Mouse (Mus musculus): Measurements from ENCODE around the gene Grm1. TPM values are rescaled to one million over a fixed set of nuclear protein-coding genes. Genes with fewer than 3 reads are reported as not detected.

Gene Grm1
- polyA plus RNA-seq, 1 experiment, result not detected

GRCm38 (mm10) chr10:10710837-10711236 lies 371.3 kb downstream of the Grm1 start:
- Histone ChIP-seq H3K4me3 (replicated peaks; ENCODE audit: extremely low read depth, low read depth, low read length) (no peak overlapping the region), H3K4me1 (ENCODE audit: control insufficient read depth, insufficient read depth, low read length) (no peaks in the 10 kb centered on the region)
- WGBS, result 60% methylated on average over 2 of the region's 2 CpGs
- DNase-seq, result no peak
- TF ChIP-seq POLR2A (IDR thresholded peaks at IDR 0.05; ENCODE audit: borderline replicate concordance, extremely low read depth, low read depth, low read length), result no peak
- TF ChIP-seq CTCF (IDR thresholded peaks at IDR 0.05; ENCODE audit: insufficient read depth, low read length), result no peak

GRCm38 (mm10) chr10:10710359-10710758 lies 371.8 kb downstream of the Grm1 start:
- Histone ChIP-seq H3K4me3 (replicated peaks; ENCODE audit: extremely low read depth, low read depth, low read length) (no peak overlapping the region), H3K4me1 (ENCODE audit: control insufficient read depth, insufficient read depth, low read length) (no peaks in the 10 kb centered on the region)
- WGBS, result 92% methylated on average over 2 of the region's 2 CpGs
- TF ChIP-seq POLR2A (IDR thresholded peaks at IDR 0.05; ENCODE audit: borderline replicate concordance, extremely low read depth, low read depth, low read length), result no peak
- TF ChIP-seq CTCF (IDR thresholded peaks at IDR 0.05; ENCODE audit: insufficient read depth, low read length), result no peak
- no peak for DNase-seq

- no peak for TF ChIP-seq POLR2A (IDR thresholded peaks at IDR 0.05; ENCODE audit: borderline replicate concordance, extremely low read depth, low read depth, low read length)
- no peak for TF ChIP-seq CTCF (IDR thresholded peaks at IDR 0.05; ENCODE audit: insufficient read depth, low read length)
- WGBS, result 69% methylated on average over 1 of the region's 1 CpGs
- Histone ChIP-seq H3K4me1 (ENCODE audit: control insufficient read depth, insufficient read depth, low read length) (no peaks in the 10 kb centered on the region), H3K4me3 (replicated peaks; ENCODE audit: extremely low read depth, low read depth, low read length) (no peak overlapping the region)
- no peak for DNase-seq
Observed at GRCm38 (mm10) chr10:10708031-10708430, 374.1 kb downstream of the Grm1 start.

- no peak overlapping the region for H3K4me3 ChIP-seq (replicated peaks; ENCODE audit: extremely low read depth, low read depth, low read length)
- H3K4me1 ChIP-seq (ENCODE audit: control insufficient read depth, insufficient read depth, low read length), result no peaks in the 10 kb centered on the region
- DNase-seq, result no peak
- 74% methylated on average over 1 of the region's 1 CpGs for WGBS
- TF ChIP-seq CTCF (IDR thresholded peaks at IDR 0.05; ENCODE audit: insufficient read depth, low read length), result no peak
- TF ChIP-seq POLR2A (IDR thresholded peaks at IDR 0.05; ENCODE audit: borderline replicate concordance, extremely low read depth, low read depth, low read length), result no peak
Observed at GRCm38 (mm10) chr10:10701326-10701725, 380.8 kb downstream of the Grm1 start.

GRCm38 (mm10) chr10:10700903-10701302 lies 381.3 kb downstream of the Grm1 start:
- no peak for TF ChIP-seq CTCF (IDR thresholded peaks at IDR 0.05; ENCODE audit: insufficient read depth, low read length)
- no peak for TF ChIP-seq POLR2A (IDR thresholded peaks at IDR 0.05; ENCODE audit: borderline replicate concordance, extremely low read depth, low read depth, low read length)
- no peak for DNase-seq
- H3K4me3 ChIP-seq (replicated peaks; ENCODE audit: extremely low read depth, low read depth, low read length), result no peak overlapping the region
- 35% methylated on average over 1 of the region's 1 CpGs for WGBS
- H3K4me1 ChIP-seq (ENCODE audit: control insufficient read depth, insufficient read depth, low read length), result no peaks in the 10 kb centered on the region

- TF ChIP-seq POLR2A (IDR thresholded peaks at IDR 0.05; ENCODE audit: borderline replicate concordance, extremely low read depth, low read depth, low read length) (no peak), CTCF (IDR thresholded peaks at IDR 0.05; ENCODE audit: insufficient read depth, low read length) (no peak)
- 64% methylated on average over 6 of the region's 6 CpGs for WGBS
- Histone ChIP-seq H3K4me1 (ENCODE audit: control insufficient read depth, insufficient read depth, low read length) (no peaks in the 10 kb centered on the region), H3K4me3 (replicated peaks; ENCODE audit: extremely low read depth, low read depth, low read length) (no peak overlapping the region)
- DNase-seq, result no peak
Observed at GRCm38 (mm10) chr10:10697497-10697896, 384.7 kb downstream of the Grm1 start.

GRCm38 (mm10) chr10:10689668-10690223 lies 392.4 kb downstream of the Grm1 start:
- TF ChIP-seq CTCF (IDR thresholded peaks at IDR 0.05; ENCODE audit: insufficient read depth, low read length) (no peak), POLR2A (IDR thresholded peaks at IDR 0.05; ENCODE audit: borderline replicate concordance, extremely low read depth, low read depth, low read length) (no peak)
- 20% methylated on average over 11 of the region's 11 CpGs for WGBS
- DNase-seq, result no peak
- Histone ChIP-seq H3K4me1 (ENCODE audit: control insufficient read depth, insufficient read depth, low read length) (no peaks in the 10 kb centered on the region), H3K4me3 (replicated peaks; ENCODE audit: extremely low read depth, low read depth, low read length) (no peak overlapping the region)

GRCm38 (mm10) chr10:10688907-10689667 lies 393.1 kb downstream of the Grm1 start:
- WGBS, result 2% methylated on average over 35 of the region's 35 CpGs
- H3K4me1 ChIP-seq (ENCODE audit: control insufficient read depth, insufficient read depth, low read length), result no peaks in the 10 kb centered on the region
- H3K4me3 ChIP-seq (replicated peaks; ENCODE audit: extremely low read depth, low read depth, low read length), result no peak overlapping the region
- no peak for TF ChIP-seq POLR2A (IDR thresholded peaks at IDR 0.05; ENCODE audit: borderline replicate concordance, extremely low read depth, low read depth, low read length)
- TF ChIP-seq CTCF (IDR thresholded peaks at IDR 0.05; ENCODE audit: insufficient read depth, low read length), result no peak
- no peak for DNase-seq

GRCm38 (mm10) chr10:10681048-10681447 lies 401.1 kb downstream of the Grm1 start, which contains the start of gene Gm10944:
TSS of gene Gm10944 (plus strand) at chr10:10681348.
- Histone ChIP-seq H3K4me1 (ENCODE audit: control insufficient read depth, insufficient read depth, low read length) (no peaks in the 10 kb centered on the region), H3K4me3 (replicated peaks; ENCODE audit: extremely low read depth, low read depth, low read length) (no peak within 1 kb of the TSS)
- 80% methylated on average over 1 of the region's 1 CpGs for WGBS
- no peak for DNase-seq
- TF ChIP-seq CTCF (IDR thresholded peaks at IDR 0.05; ENCODE audit: insufficient read depth, low read length), result no peak
- no peak for TF ChIP-seq POLR2A (IDR thresholded peaks at IDR 0.05; ENCODE audit: borderline replicate concordance, extremely low read depth, low read depth, low read length)

GRCm38 (mm10) chr10:10659976-10660375 lies 422.2 kb downstream of the Grm1 start:
- no peak overlapping the region for H3K4me3 ChIP-seq (replicated peaks; ENCODE audit: extremely low read depth, low read depth, low read length)
- no peak for TF ChIP-seq CTCF (IDR thresholded peaks at IDR 0.05; ENCODE audit: insufficient read depth, low read length)
- no peak for TF ChIP-seq POLR2A (IDR thresholded peaks at IDR 0.05; ENCODE audit: borderline replicate concordance, extremely low read depth, low read depth, low read length)
- no peaks in the 10 kb centered on the region for H3K4me1 ChIP-seq (ENCODE audit: control insufficient read depth, insufficient read depth, low read length)
- WGBS, result 59% methylated on average over 3 of the region's 3 CpGs
- no peak for DNase-seq

Measured in lung, adult 2 months (tissue).